Mouse (Mus musculus) midbrain, embryonic 13.5 days (tissue): Measurements from ENCODE around the gene Slc7a8. TPM values are rescaled to one million over a fixed set of nuclear protein-coding genes. Genes with fewer than 3 reads are reported as not detected.
A peak's percentile ranks its signal among the peaks of the same experiment; 100 is the strongest.

Experiments used
- ATAC-seq: fragments of 200-750 bp; cut with Nextera tagmentation; 2 replicates; pipeline ENCODE4 v1.8.0; 2017; ENCODE audit warnings: mild to moderate bottlenecking, moderate TSS enrichment, moderate library complexity
- H3K27ac ChIP-seq: fragments of 300-500 bp; sonication (generic); 2 replicates; pipeline ENCODE4 v1.5.1; 2015; ENCODE audit warnings: inconsistent platforms, mild to moderate bottlenecking, moderate library complexity
- H3K27me3 ChIP-seq: fragments of 300-500 bp; sonication (generic); 2 replicates; pipeline ENCODE4 v1.6.1; 2015; ENCODE audit warnings: mild to moderate bottlenecking, inconsistent platforms
- H3K36me3 ChIP-seq: fragments of 300-500 bp; sonication (generic); 2 replicates; pipeline ENCODE4 v1.6.1; 2015; ENCODE audit warnings: mild to moderate bottlenecking, inconsistent platforms
- H3K4me1 ChIP-seq: fragments of 300-500 bp; sonication (generic); replicated peaks from 2 replicates; pipeline ENCODE4 v1.6.1; 2015; ENCODE audit warnings: inconsistent platforms
- H3K4me2 ChIP-seq: fragments of 300-500 bp; sonication (generic); replicated peaks from 2 replicates; pipeline ENCODE4 v1.6.1; 2015; ENCODE audit warnings: moderate library complexity, mild to moderate bottlenecking, inconsistent platforms
- H3K4me3 ChIP-seq: fragments of 300-500 bp; sonication (generic); replicated peaks from 2 replicates; pipeline ENCODE4 v1.5.1; 2015; ENCODE audit warnings: mild to moderate bottlenecking, inconsistent platforms
- H3K9ac ChIP-seq: fragments of 300-500 bp; sonication (generic); replicated peaks from 2 replicates; pipeline ENCODE4 v1.6.1; 2015; ENCODE audit warnings: mild to moderate bottlenecking, inconsistent platforms
- H3K9me3 ChIP-seq: fragments of 300-500 bp; sonication (generic); 2 replicates; pipeline ENCODE4 v1.6.1; 2016; ENCODE audit warnings: mild to moderate bottlenecking, inconsistent platforms
- WGBS: fragments of 180-500 bp; shearing (Covaris S2); methylation state at CpG from one replicate; pipeline ENCODE4 v1.1.7; 2015; 5-methylcytosine and 5-hydroxymethylcytosine counted together
- polyA plus RNA-seq: library from polyadenylated mRNA; unstranded; fragments of >200 nt; fragmentation: Nextera tagmentation; extraction: Ambion mirVana; gene quantifications from 2 replicates; pipeline ENCODE4 v1.2.1, GENCODE M21; 2015

Slc7a8 gene
- polyA plus RNA-seq, 1 experiment from 2014 or later = 4.6 TPM

- Histone ChIP-seq H3K9me3 (no peaks in the 10 kb centered on the region), H3K4me1 (no peaks in the 10 kb centered on the region), H3K36me3 (no peaks in the 10 kb centered on the region), H3K27me3 (no peaks in the 10 kb centered on the region; the same call in 1 of the 2 replicates), H3K9ac (0 out of 2 replicates have a peak overlapping the region, but pooled peaks have one; percentile 10), H3K27ac (no peak overlapping the region), H3K4me3 (no peak overlapping the region), H3K4me2 (no peak overlapping the region)
- no peak for ATAC-seq
- WGBS = 59% methylated on average over 13 of the region's 13 CpGs
Measured at GRCm38 (mm10) chr14:54728823-54729653, 52.7 kb downstream of the Slc7a8 start.

- ATAC-seq = no peak
- Histone ChIP-seq H3K4me1 (no peaks in the 10 kb centered on the region), H3K27me3 (no peaks in the 10 kb centered on the region; the same call in 1 of the 2 replicates), H3K9ac (no peak overlapping the region), H3K27ac (no peak overlapping the region), H3K4me3 (no peak overlapping the region), H3K36me3 (no peaks in the 10 kb centered on the region), H3K4me2 (no peak overlapping the region), H3K9me3 (no peaks in the 10 kb centered on the region)
- WGBS = 82% methylated on average over 5 of the region's 5 CpGs
Measured at GRCm38 (mm10) chr14:54727565-54727964, 54.2 kb downstream of the Slc7a8 start.

GRCm38 (mm10) chr14:54724049-54724448 is 57.7 kb downstream of the Slc7a8 start:
- ATAC-seq = no peak
- Histone ChIP-seq H3K36me3 (no peaks in the 10 kb centered on the region), H3K4me3 (no peak overlapping the region), H3K9ac (no peak overlapping the region), H3K9me3 (no peaks in the 10 kb centered on the region), H3K27ac (no peak overlapping the region), H3K4me1 (no peaks in the 10 kb centered on the region), H3K4me2 (no peak overlapping the region), H3K27me3 (no peaks in the 10 kb centered on the region)
- 74% methylated on average over 6 of the region's 6 CpGs for WGBS

- ATAC-seq = no peak
- H3K9me3 ChIP-seq = no peaks in the 10 kb centered on the region
- no peaks in the 10 kb centered on the region for H3K36me3 ChIP-seq
- no peak overlapping the region for H3K27ac ChIP-seq
- H3K27me3 ChIP-seq = no peaks in the 10 kb centered on the region
- H3K4me3 ChIP-seq = no peak overlapping the region
- H3K4me2 ChIP-seq = no peak overlapping the region
- 82% methylated on average over 10 of the region's 10 CpGs for WGBS
- H3K4me1 ChIP-seq = no peaks in the 10 kb centered on the region
- no peak overlapping the region for H3K9ac ChIP-seq
Measured at GRCm38 (mm10) chr14:54721711-54722110, 60.0 kb downstream of the Slc7a8 start.

- Histone ChIP-seq H3K27ac (no peak overlapping the region), H3K4me1 (no peaks in the 10 kb centered on the region), H3K4me3 (no peak overlapping the region), H3K27me3 (0 out of 2 replicates have a peak, but pooled peaks cover 4% of the 10 kb centered on the region), H3K4me2 (no peak overlapping the region), H3K9ac (no peak overlapping the region), H3K36me3 (no peaks in the 10 kb centered on the region), H3K9me3 (no peaks in the 10 kb centered on the region)
- 91% methylated on average over 7 of the region's 7 CpGs for WGBS
- no peak for ATAC-seq
Measured at GRCm38 (mm10) chr14:54720654-54721350, 60.9 kb downstream of the Slc7a8 start.

- H3K9ac ChIP-seq = no peak overlapping the region
- H3K4me1 ChIP-seq = peaks cover 3% of the 10 kb centered on the region
- no peak overlapping the region for H3K4me2 ChIP-seq
- no peak overlapping the region for H3K27ac ChIP-seq
- H3K27me3 ChIP-seq = 0 out of 2 replicates have a peak, but pooled peaks cover 4% of the 10 kb centered on the region
- ATAC-seq = no peak
- no peak overlapping the region for H3K4me3 ChIP-seq
- no peaks in the 10 kb centered on the region for H3K9me3 ChIP-seq
- no peaks in the 10 kb centered on the region for H3K36me3 ChIP-seq
- 91% methylated on average over 11 of the region's 11 CpGs for WGBS
Measured at GRCm38 (mm10) chr14:54720041-54720440, 61.7 kb downstream of the Slc7a8 start.

- ATAC-seq = no peak
- Histone ChIP-seq H3K36me3 (no peaks in the 10 kb centered on the region), H3K4me3 (peak overlapping the region; percentile 39), H3K9me3 (no peaks in the 10 kb centered on the region), H3K27me3 (0 out of 2 replicates have a peak, but pooled peaks cover 4% of the 10 kb centered on the region), H3K27ac (no peak overlapping the region), H3K4me1 (peaks cover 8% of the 10 kb centered on the region), H3K9ac (no peak overlapping the region), H3K4me2 (peak overlapping the region; percentile 59)
- 71% methylated on average over 1 of the region's 1 CpGs for WGBS
Measured at GRCm38 (mm10) chr14:54715402-54715801, 66.3 kb downstream of the Slc7a8 start.

GRCm38 (mm10) chr14:54714617-54715081 is 67.1 kb downstream of the Slc7a8 start:
- Histone ChIP-seq H3K4me3 (peak overlapping the region; percentile 39), H3K27ac (peak overlapping the region; percentile 51; the same call in 1 of the 2 replicates), H3K36me3 (no peaks in the 10 kb centered on the region), H3K9me3 (no peaks in the 10 kb centered on the region), H3K4me1 (peaks cover 8% of the 10 kb centered on the region), H3K9ac (peak overlapping the region; percentile 57), H3K27me3 (0 out of 2 replicates have a peak, but pooled peaks cover 4% of the 10 kb centered on the region), H3K4me2 (peak overlapping the region; percentile 59)
- peak; percentile 76 for ATAC-seq
- 2% methylated on average over 15 of the region's 15 CpGs for WGBS

GRCm38 (mm10) chr14:54714121-54714520 is 67.6 kb downstream of the Slc7a8 start:
- Histone ChIP-seq H3K4me3 (peak overlapping the region; percentile 39), H3K27ac (no peak overlapping the region), H3K9me3 (no peaks in the 10 kb centered on the region), H3K27me3 (0 out of 2 replicates have a peak, but pooled peaks cover 4% of the 10 kb centered on the region), H3K4me2 (peak overlapping the region; percentile 59), H3K9ac (peak overlapping the region; percentile 57; the same call in 1 of the 2 replicates), H3K4me1 (peaks cover 8% of the 10 kb centered on the region), H3K36me3 (no peaks in the 10 kb centered on the region)
- 1% methylated on average over 13 of the region's 13 CpGs for WGBS
- peak; percentile 75 for ATAC-seq

- Histone ChIP-seq H3K27me3 (0 out of 2 replicates have a peak, but pooled peaks cover 4% of the 10 kb centered on the region), H3K9me3 (no peaks in the 10 kb centered on the region), H3K27ac (no peak overlapping the region), H3K4me2 (no peak overlapping the region), H3K4me3 (no peak overlapping the region), H3K36me3 (no peaks in the 10 kb centered on the region), H3K4me1 (peaks cover 8% of the 10 kb centered on the region), H3K9ac (0 out of 2 replicates have a peak overlapping the region, but pooled peaks have one; percentile 19)
- no peak for ATAC-seq
- WGBS = 83% methylated on average over 8 of the region's 8 CpGs
Measured at GRCm38 (mm10) chr14:54712861-54713260, 68.9 kb downstream of the Slc7a8 start.

GRCm38 (mm10) chr14:54712074-54712473 is 69.7 kb downstream of the Slc7a8 start, which contains the start of gene Cebpe:
Gene Cebpe, minus strand, starts transcription at chr14:54712174.
- ATAC-seq = no peak
- H3K27ac ChIP-seq = no peak within 1 kb of the TSS
- 83% methylated on average over 7 of the region's 7 CpGs for WGBS

GRCm38 (mm10) chr14:54709054-54709453 is 72.7 kb downstream of the Slc7a8 start:
- Histone ChIP-seq H3K4me2 (no peak overlapping the region), H3K27ac (no peak overlapping the region)
- WGBS = 85% methylated on average over 9 of the region's 9 CpGs

More at GRCm38 (mm10) chr14:54712074-54712473, 69.7 kb downstream of the Slc7a8 start, which contains the start of gene Cebpe:
- 0 out of 2 replicates have a peak within 1 kb of the TSS, but pooled peaks have one; percentile 19 for H3K9ac ChIP-seq
- H3K4me3 ChIP-seq = no peak within 1 kb of the TSS
- no peaks in the 10 kb centered on the region for H3K9me3 ChIP-seq
- no peak within 1 kb of the TSS for H3K4me2 ChIP-seq
- H3K27me3 ChIP-seq = 0 out of 2 replicates have a peak, but pooled peaks cover 4% of the 10 kb centered on the region
- no peaks in the 10 kb centered on the region for H3K36me3 ChIP-seq
- H3K4me1 ChIP-seq = peaks cover 8% of the 10 kb centered on the region

More at GRCm38 (mm10) chr14:54709054-54709453, 72.7 kb downstream of the Slc7a8 start:
- Histone ChIP-seq H3K4me1 (no peaks in the 10 kb centered on the region), H3K27me3 (no peaks in the 10 kb centered on the region), H3K4me3 (no peak overlapping the region), H3K9me3 (no peaks in the 10 kb centered on the region), H3K36me3 (no peaks in the 10 kb centered on the region), H3K9ac (no peak overlapping the region)
- ATAC-seq = no peak
